Mouse (Mus musculus) macrophage (primary cell): ENCODE data around the gene Trdmt1. TPM values are rescaled to one million over a fixed set of nuclear protein-coding genes. Genes with fewer than 3 reads are reported as not detected.

Experiments used
- H3K27ac ChIP-seq: fragments of 350-480 bp; formaldehyde crosslinking; 2 replicates; pipeline ENCODE4 v1.9.0; 2021
- H3K36me3 ChIP-seq: fragments of 350-480 bp; formaldehyde crosslinking; 2 replicates; pipeline ENCODE4 v1.9.0; 2021; ENCODE audit errors: inconsistent target
- H3K4me3 ChIP-seq: fragments of 350-480 bp; formaldehyde crosslinking; 2 replicates; pipeline ENCODE4 v1.9.0; 2021; ENCODE audit errors: inconsistent target
- H3K79me2 ChIP-seq: fragments of 350-480 bp; formaldehyde crosslinking; 2 replicates; pipeline ENCODE4 v1.9.0; 2021; ENCODE audit errors: inconsistent target
- WGBS: methylation state at CpG from one replicate; pipeline ENCODE4 v1.1.7; 2026; ENCODE audit warnings: inconsistent platforms; ENCODE audit not compliant: missing documents; 5-methylcytosine and 5-hydroxymethylcytosine counted together
- polyA plus RNA-seq: library from polyadenylated mRNA; stranded (reverse); fragments of 250-400 nt; gene quantifications from 3 replicates; pipeline ENCODE4 v1.2.4, GENCODE M21; 2018; ENCODE audit warnings: inconsistent platforms

Trdmt1 gene
- polyA plus RNA-seq, 1 experiment from 2014 or later: 7.7 TPM

GRCm38 (mm10) chr2:13538258-13538657 is 6.2 kb downstream of the Trdmt1 start:
- WGBS: 13% methylated on average over 2 of the region's 2 CpGs
- Histone ChIP-seq H3K4me3 (no peak overlapping the region), H3K27ac (peak overlapping the region; percentile 94), H3K79me2 (peaks cover 31% of the 10 kb centered on the region; the same call in 1 of the 2 replicates), H3K36me3 (no peaks in the 10 kb centered on the region)

DNA sequence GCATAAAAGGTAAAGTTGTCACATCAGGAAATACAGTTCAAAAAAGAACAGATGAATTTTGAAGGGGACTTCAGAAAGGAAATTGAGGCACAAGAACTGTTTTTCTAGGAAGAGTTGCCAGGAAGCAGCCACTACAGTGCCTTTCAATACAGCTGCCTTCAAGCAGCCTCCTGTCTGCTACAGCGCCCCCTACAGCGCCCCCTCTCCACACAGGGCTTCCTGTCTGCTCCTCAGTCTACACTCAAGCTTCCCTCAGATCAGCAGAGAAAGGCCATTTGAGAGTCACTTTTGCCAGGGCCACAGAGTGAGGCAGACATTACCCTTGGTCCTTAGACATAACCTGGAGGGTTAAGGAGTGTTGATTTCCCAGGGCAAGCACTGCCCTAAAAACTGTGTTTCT is 6.7 kb downstream of the Trdmt1 start:
- WGBS: 29% methylated on average over 2 of the region's 2 CpGs
- peaks cover 29% of the 10 kb centered on the region; the same call in 1 of the 2 replicates for H3K79me2 ChIP-seq
- H3K4me3 ChIP-seq: no peak overlapping the region
- H3K36me3 ChIP-seq: no peaks in the 10 kb centered on the region
- peak overlapping the region; percentile 94 for H3K27ac ChIP-seq

DNA sequence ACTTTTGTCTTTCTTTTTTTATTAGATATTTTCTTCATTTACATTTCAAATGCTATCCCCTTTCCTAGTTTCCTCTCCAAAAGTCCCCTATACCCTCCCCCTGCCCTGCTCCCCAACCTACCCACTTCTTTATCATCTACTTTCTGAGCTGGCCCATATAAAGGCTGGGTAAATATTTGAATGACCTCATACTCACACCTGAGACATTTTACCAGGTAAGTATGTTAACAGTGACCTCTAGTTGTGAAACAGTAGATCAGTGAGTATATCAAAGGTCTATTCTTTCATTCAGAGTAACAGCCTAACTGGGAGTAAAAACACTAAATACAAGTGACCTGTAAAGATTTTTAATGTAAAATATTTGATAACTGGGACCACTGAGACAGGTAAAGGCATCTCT is 7.7 kb downstream of the Trdmt1 start:
- H3K4me3 ChIP-seq: no peak overlapping the region
- no peak overlapping the region for H3K27ac ChIP-seq
- H3K79me2 ChIP-seq: peaks cover 19% of the 10 kb centered on the region; the same call in 1 of the 2 replicates
- H3K36me3 ChIP-seq: no peaks in the 10 kb centered on the region

DNA sequence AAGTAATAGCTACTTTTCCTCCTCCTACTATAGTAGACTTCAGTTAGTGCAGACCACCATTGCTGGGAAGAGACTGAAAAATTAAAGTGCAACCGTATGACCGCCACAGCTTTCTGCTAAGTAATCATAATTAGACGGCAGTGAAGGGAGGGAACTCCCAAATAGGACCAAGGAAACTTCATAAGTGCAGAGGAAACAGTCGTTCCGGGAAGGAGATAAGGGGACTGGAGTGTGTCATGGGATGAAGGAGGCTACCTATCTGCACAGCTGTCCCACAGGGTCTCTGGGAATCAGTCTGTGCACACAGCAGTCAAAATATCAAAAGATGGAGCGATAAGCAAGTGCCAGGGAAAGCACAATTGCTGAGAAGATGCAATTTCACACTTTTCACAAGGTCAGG is 13.8 kb downstream of the Trdmt1 start:
- H3K27ac ChIP-seq: no peak overlapping the region
- H3K79me2 ChIP-seq: no peaks in the 10 kb centered on the region
- no peak overlapping the region for H3K4me3 ChIP-seq
- no peaks in the 10 kb centered on the region for H3K36me3 ChIP-seq
- WGBS: 92% methylated on average over 6 of the region's 6 CpGs

DNA sequence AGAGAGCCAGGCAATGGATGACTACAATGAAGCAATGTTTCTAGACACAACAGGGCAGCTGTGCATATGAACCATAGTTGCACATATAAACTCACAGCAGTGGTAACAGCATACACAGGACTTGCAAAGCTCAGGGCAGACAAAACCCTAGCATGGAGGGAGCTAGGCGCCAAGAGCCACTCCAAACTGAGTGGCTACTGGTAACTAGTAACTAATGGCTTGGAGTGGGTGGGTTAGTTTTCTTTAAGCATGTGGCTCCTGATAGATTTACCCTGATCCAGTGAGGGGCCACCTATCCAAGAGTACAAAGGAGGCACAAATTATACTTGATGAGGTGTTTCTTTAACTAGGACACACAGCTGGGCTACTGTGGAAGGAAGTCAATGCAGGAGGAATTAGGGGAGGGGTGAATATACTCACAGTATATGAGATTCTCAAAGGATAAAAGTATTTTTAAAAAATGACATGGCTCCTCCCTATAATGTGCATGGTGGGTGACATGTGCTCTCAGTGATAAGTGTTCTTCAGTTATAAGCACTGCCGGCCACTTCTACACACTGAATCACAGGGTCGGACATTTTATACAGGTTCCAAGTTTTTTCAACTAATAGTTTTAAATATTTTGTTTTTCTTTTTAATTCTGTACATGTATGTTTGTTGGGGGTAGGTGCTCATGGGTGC is 15.1 kb downstream of the Trdmt1 start:
- Histone ChIP-seq H3K4me3 (no peak overlapping the region), H3K79me2 (no peaks in the 10 kb centered on the region), H3K27ac (no peak overlapping the region), H3K36me3 (no peaks in the 10 kb centered on the region)
- 89% methylated on average over 2 of the region's 3 CpGs for WGBS

DNA sequence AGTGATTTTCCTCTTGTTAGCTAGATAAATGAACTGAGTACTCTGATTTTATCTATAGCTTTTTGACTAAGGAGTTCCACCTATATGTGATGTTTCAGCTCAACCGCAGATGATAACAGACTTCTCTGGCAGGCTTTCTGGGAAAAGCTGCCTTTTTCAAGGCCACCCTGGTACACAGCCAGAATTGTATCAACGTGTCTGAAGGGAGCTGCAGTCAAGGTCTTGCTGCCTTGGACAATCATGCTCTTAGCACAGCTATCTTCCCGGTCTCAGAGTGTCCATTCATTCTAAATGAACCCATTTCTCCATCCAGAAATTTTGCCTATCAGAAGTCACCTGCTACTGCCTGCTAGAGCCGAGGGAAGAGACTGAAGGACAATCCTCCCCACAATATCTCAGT is 16.9 kb downstream of the Trdmt1 start:
- Histone ChIP-seq H3K4me3 (no peak overlapping the region), H3K79me2 (no peaks in the 10 kb centered on the region), H3K27ac (no peak overlapping the region), H3K36me3 (no peaks in the 10 kb centered on the region)
- 88% methylated on average over 4 of the region's 4 CpGs for WGBS

DNA sequence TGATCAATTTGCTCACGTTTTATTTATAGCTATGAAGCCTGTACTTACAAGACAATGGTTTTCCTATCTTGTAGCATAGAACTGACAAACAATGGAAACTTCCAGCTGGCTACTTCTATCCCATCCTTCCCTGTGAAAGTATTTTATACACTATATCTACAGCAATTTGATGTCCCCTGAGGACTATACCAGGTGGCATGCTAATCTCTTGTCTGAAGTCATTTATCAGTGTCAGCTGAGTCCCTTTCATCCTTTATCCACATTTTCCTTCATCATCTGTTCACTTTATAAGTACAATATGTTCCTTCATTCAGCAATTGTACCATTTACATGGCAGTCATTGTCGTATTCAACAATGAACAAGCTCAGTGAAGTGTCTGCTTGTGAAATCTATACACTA is 17.3 kb downstream of the Trdmt1 start:
- H3K27ac ChIP-seq: no peak overlapping the region
- WGBS: 100% methylated on average over 2 of the region's 2 CpGs
- H3K79me2 ChIP-seq: no peaks in the 10 kb centered on the region
- no peak overlapping the region for H3K4me3 ChIP-seq
- no peaks in the 10 kb centered on the region for H3K36me3 ChIP-seq

DNA sequence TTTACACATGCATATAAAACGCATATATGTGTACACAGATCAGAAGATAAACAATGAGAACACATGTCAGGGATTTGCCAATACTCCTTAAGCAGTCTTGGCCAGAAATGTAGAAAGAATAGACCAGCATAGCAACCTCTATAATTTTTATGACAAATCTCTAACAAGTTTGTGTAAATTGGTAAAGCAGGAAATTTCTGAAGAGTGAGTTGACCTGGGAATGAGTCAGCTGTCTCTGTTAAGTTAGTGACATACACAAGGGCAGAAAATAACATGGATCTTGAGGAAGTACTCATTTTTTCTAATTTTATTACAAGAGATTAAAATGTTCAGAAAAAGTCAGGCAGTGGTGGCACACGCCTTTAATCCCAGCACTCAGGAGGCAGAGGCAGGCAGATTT is 18.3 kb downstream of the Trdmt1 start:
- no peaks in the 10 kb centered on the region for H3K79me2 ChIP-seq
- 75% methylated on average over 2 of the region's 2 CpGs for WGBS
- no peak overlapping the region for H3K4me3 ChIP-seq
- H3K36me3 ChIP-seq: no peaks in the 10 kb centered on the region
- no peak overlapping the region for H3K27ac ChIP-seq

GRCm38 (mm10) chr2:13523540-13524456 is 20.7 kb downstream of the Trdmt1 start:
- WGBS: 88% methylated on average over 8 of the region's 8 CpGs
- Histone ChIP-seq H3K27ac (no peak overlapping the region), H3K4me3 (no peak overlapping the region), H3K79me2 (no peaks in the 10 kb centered on the region), H3K36me3 (no peaks in the 10 kb centered on the region; the same call in 1 of the 2 replicates)

- H3K4me3 ChIP-seq: no peak overlapping the region
- H3K27ac ChIP-seq: no peak overlapping the region
- WGBS: 89% methylated on average over 8 of the region's 8 CpGs
- no peaks in the 10 kb centered on the region; the same call in 1 of the 2 replicates for H3K36me3 ChIP-seq
- H3K79me2 ChIP-seq: no peaks in the 10 kb centered on the region
These were observed 22.4 kb downstream of the Trdmt1 start for GRCm38 (mm10) chr2:13522106-13522505.

- WGBS: 91% methylated on average over 4 of the region's 4 CpGs
- no peaks in the 10 kb centered on the region for H3K79me2 ChIP-seq
- H3K4me3 ChIP-seq: no peak overlapping the region
These were observed 29.5 kb downstream of the Trdmt1 start for GRCm38 (mm10) chr2:13514949-13515348.

DNA sequence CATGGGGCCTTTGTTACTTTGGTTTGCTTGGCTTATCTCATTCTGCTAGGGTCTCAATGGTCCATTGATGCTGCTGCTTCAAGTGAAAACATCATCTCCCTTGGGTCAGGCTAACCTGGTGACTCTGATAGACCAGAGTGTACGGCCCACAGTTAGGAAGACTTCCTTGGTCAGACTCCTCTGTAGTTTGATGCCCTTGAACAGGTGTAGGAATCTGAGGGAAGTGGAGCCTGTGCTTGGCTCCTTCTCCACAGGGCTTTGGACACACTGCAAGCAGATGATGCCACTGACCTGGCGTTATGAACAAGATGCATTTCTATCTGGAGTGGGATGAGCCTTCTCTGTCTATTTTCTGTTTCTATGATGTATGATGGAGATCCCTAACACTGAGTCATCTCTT is 41.8 kb downstream of the Trdmt1 start:
- Histone ChIP-seq H3K27ac (no peak overlapping the region), H3K36me3 (no peaks in the 10 kb centered on the region), H3K4me3 (no peak overlapping the region), H3K79me2 (no peaks in the 10 kb centered on the region)
- 96% methylated on average over 2 of the region's 2 CpGs for WGBS

More at GRCm38 (mm10) chr2:13514949-13515348, 29.5 kb downstream of the Trdmt1 start:
- no peak overlapping the region for H3K27ac ChIP-seq
- no peaks in the 10 kb centered on the region; the same call in 1 of the 2 replicates for H3K36me3 ChIP-seq

- H3K27ac ChIP-seq: no peak overlapping the region
- no peak overlapping the region for H3K4me3 ChIP-seq
- 71% methylated on average over 5 of the region's 5 CpGs for WGBS
These were observed 42.9 kb downstream of the Trdmt1 start for GRCm38 (mm10) chr2:13501553-13501952.

DNA sequence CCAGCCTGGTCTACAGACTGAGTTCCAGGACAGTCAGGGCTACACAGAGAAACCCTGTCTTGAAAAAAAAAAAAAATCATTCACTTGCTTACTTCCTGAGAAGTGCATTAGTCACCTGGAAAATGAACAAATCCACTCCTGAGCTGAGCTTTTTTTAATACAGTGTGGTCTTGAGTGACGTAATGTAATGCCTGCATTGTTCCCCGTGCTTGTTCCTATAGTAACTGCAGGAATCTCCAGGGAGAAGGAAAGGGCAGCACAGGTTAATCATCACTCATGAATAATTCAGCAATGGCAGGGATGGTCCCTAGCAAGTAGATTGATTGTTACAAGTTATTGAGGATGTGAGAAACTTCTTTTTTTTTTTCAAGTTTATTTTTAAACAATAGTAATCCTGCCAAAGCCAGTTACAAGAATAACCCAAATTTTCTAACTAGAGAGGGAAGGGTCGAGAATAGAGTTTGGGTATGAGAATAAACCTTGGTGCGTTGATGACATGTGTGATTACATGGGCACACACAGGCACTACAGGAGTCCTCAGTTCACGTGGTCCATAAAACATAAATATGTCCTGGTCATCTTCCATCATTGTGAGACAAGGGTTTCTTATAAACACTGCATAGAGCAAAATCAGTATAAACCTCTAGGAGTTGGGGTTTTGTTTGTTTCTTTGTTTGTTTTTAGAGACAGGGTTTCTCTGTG is 44.0 kb downstream of the Trdmt1 start:
- Histone ChIP-seq H3K36me3 (no peaks in the 10 kb centered on the region), H3K4me3 (no peak overlapping the region), H3K79me2 (no peaks in the 10 kb centered on the region), H3K27ac (no peak overlapping the region)
- 76% methylated on average over 5 of the region's 5 CpGs for WGBS

More at GRCm38 (mm10) chr2:13501553-13501952, 42.9 kb downstream of the Trdmt1 start:
- Histone ChIP-seq H3K36me3 (no peaks in the 10 kb centered on the region), H3K79me2 (no peaks in the 10 kb centered on the region)
